Mouse (Mus musculus) lung, postnatal 14 days (tissue): ENCODE results near the gene Cypt2.
"Not testable (repeated sequence)": the region's sequence is repeated elsewhere in the genome, so short reads cannot be mapped to it uniquely, and the experiment has no call there.

ENCODE experiments used
- DNase-seq: peaks from one replicate; pipeline ENCODE4 v3.0.0; 2021

Cypt2 gene

DNA sequence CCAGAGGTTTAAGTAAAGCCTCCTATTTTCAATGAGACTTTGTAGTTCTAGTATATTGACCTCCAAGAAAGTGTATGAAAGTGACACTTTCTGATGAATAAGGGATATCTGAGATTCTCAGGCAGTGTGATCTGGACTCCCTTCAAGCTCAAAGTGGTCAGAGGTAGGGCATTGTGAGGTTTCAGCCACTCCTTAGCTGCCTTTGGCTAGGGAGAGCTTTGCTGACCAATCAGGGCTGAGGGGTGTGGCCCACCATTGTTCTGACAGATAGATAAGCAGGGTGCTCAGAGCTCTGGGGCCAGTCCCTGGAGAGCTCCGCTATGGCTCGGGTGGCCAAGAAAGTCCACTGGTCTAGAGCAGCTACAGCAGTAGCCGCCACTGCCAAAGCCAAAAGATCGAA is at the start of gene Cypt2:
Gene Cypt2, plus strand, starts transcription at position 301 of the 400 bp plus-strand sequence.
- not testable (repeated sequence) for DNase-seq

- DNase-seq: no peak
These were observed 46.7 kb downstream of the Cypt2 start for GRCm38 (mm10) chrX:105546234-105546633.
